In genomic region chr19:55806434-55807193, GRCm38 (mm10) we compare ENCODE assay signal across 8 mouse cellular contexts.
DNase-seq lines count a peak whose midpoint lies in the region; ATAC-seq and TF ChIP-seq lines count a peak whose summit lies in the region.

No protein-coding gene starts in this region.

- H3K9ac ChIP-seq in liver, adult 2 months (ENCODE audit: low read depth, low read length), result no peak overlapping the region
- no peak overlapping the region for H3K9ac ChIP-seq in liver, embryonic 11.5 days (ENCODE audit: low read depth, low read length)
- H3K9ac ChIP-seq in embryonic facial prominence, embryonic 15.5 days, result no peak overlapping the region
- H3K9ac ChIP-seq in kidney, embryonic 15.5 days, result no peak overlapping the region
- H3K9ac ChIP-seq in neural tube, embryonic 12.5 days, result no peak overlapping the region

- H3K27me3 ChIP-seq in liver, adult 2 months (ENCODE audit: control insufficient read depth, insufficient read depth, low read length), result no peaks in the 10 kb centered on the region
- H3K27me3 ChIP-seq in liver, embryonic 11.5 days (replicated peaks; ENCODE audit: control insufficient read depth, insufficient read depth, low read length), result no peaks in the 10 kb centered on the region
- H3K27me3 ChIP-seq in embryonic facial prominence, embryonic 15.5 days, result no peaks in the 10 kb centered on the region
- no peaks in the 10 kb centered on the region for H3K27me3 ChIP-seq in kidney, embryonic 15.5 days
- H3K27me3 ChIP-seq in neural tube, embryonic 12.5 days (replicated peaks), result no peaks in the 10 kb centered on the region

- peaks cover 51% of the 10 kb centered on the region for H3K4me1 ChIP-seq in liver, adult 2 months (ENCODE audit: control insufficient read depth, insufficient read depth, low read length)
- peaks cover 14% of the 10 kb centered on the region for H3K4me1 ChIP-seq in liver, embryonic 11.5 days (replicated peaks; ENCODE audit: control insufficient read depth, insufficient read depth, low read length)
- H3K4me1 ChIP-seq in embryonic facial prominence, embryonic 15.5 days, result peaks cover 36% of the 10 kb centered on the region
- peaks cover 45% of the 10 kb centered on the region for H3K4me1 ChIP-seq in kidney, embryonic 15.5 days
- H3K4me1 ChIP-seq in neural tube, embryonic 12.5 days, result peaks cover 16% of the 10 kb centered on the region

- no peaks in the 10 kb centered on the region for H3K36me3 ChIP-seq in liver, adult 2 months (ENCODE audit: control insufficient read depth, insufficient read depth, low read length)
- H3K36me3 ChIP-seq in liver, embryonic 11.5 days (ENCODE audit: control insufficient read depth, insufficient read depth, low read length), result no peaks in the 10 kb centered on the region
- H3K36me3 ChIP-seq in embryonic facial prominence, embryonic 15.5 days, result peaks cover 4% of the 10 kb centered on the region; the same call in 1 of the 2 replicates
- H3K36me3 ChIP-seq in kidney, embryonic 15.5 days, result no peaks in the 10 kb centered on the region
- no peaks in the 10 kb centered on the region for H3K36me3 ChIP-seq in neural tube, embryonic 12.5 days

- no peaks in the 10 kb centered on the region for H3K9me3 ChIP-seq in liver, embryonic 11.5 days (ENCODE audit: control insufficient read depth, low read length)
- no peaks in the 10 kb centered on the region for H3K9me3 ChIP-seq in embryonic facial prominence, embryonic 15.5 days (replicated peaks)
- no peaks in the 10 kb centered on the region for H3K9me3 ChIP-seq in kidney, embryonic 15.5 days (replicated peaks)
- no peaks in the 10 kb centered on the region for H3K9me3 ChIP-seq in neural tube, embryonic 12.5 days

- peaks cover 24% of the 10 kb centered on the region for H3K79me2 ChIP-seq in liver, adult 2 months (ENCODE audit: control insufficient read depth, insufficient read depth, low read length)

- no peak overlapping the region for H3K4me2 ChIP-seq in liver, embryonic 11.5 days
- peak overlapping the region; percentile 24; the same call in 1 of the 2 replicates for H3K4me2 ChIP-seq in embryonic facial prominence, embryonic 15.5 days (replicated peaks)
- 0 out of 2 replicates have a peak overlapping the region, but pooled peaks have one; percentile 3 for H3K4me2 ChIP-seq in kidney, embryonic 15.5 days
- H3K4me2 ChIP-seq in neural tube, embryonic 12.5 days (replicated peaks), result 0 out of 2 replicates have a peak overlapping the region, but pooled peaks have one; percentile 1

- H3K27ac ChIP-seq in liver, adult 2 months (replicated peaks; ENCODE audit: insufficient read depth, low read depth, low read length), result peak overlapping the region; percentile 68
- no peak overlapping the region for H3K27ac ChIP-seq in liver, embryonic 11.5 days (ENCODE audit: low read depth, low read length)
- peak overlapping the region; percentile 72 for H3K27ac ChIP-seq in embryonic facial prominence, embryonic 15.5 days (replicated peaks)
- H3K27ac ChIP-seq in kidney, embryonic 15.5 days, result peak overlapping the region; percentile 79
- H3K27ac ChIP-seq in neural tube, embryonic 12.5 days, result no peak overlapping the region

- ATAC-seq in liver, embryonic 11.5 days (replicated peaks; ENCODE audit: low FRiP score), result no peak
- 0 out of 2 replicates have a peak, but pooled peaks have one; percentile 2 for ATAC-seq in embryonic facial prominence, embryonic 15.5 days (ENCODE audit: insufficient number of reproducible peaks, low FRiP score, low TSS enrichment, low read depth)
- ATAC-seq in kidney, embryonic 15.5 days (replicated peaks; ENCODE audit: low FRiP score), result peak; percentile 52
- ATAC-seq in neural tube, embryonic 12.5 days (ENCODE audit: low FRiP score, low read depth), result no peak
- ATAC-seq in erythroblast, adult 5-6 weeks (replicated peaks; ENCODE audit: low FRiP score, poor library complexity, severe bottlenecking), result no peak

- TF ChIP-seq POLR2A in liver, adult 2 months (IDR thresholded peaks at IDR 0.05; ENCODE audit: extremely low read depth, insufficient read depth, low read length), result no peak

- 12% methylated on average over 12 of the region's 12 CpGs for WGBS in liver, adult 2 months
- 56% methylated on average over 12 of the region's 12 CpGs for WGBS in liver, embryonic 11.5 days
- 41% methylated on average over 12 of the region's 12 CpGs for WGBS in embryonic facial prominence, embryonic 15.5 days
- 40% methylated on average over 12 of the region's 12 CpGs for WGBS in kidney, embryonic 15.5 days
- 57% methylated on average over 12 of the region's 12 CpGs for WGBS in neural tube, embryonic 12.5 days

- TF ChIP-seq CTCF in liver, adult 2 months (IDR thresholded peaks at IDR 0.05; ENCODE audit: low read depth, low read length), result no peak

- peak; percentile 80 for DNase-seq in liver, adult 2 months (ENCODE audit: extremely low read depth, low read depth, low spot score)
- no peak for DNase-seq in liver, embryonic 11.5 days (ENCODE audit: low spot score)
- no peak for DNase-seq in layer of hippocampus, adult 11-12 months (ENCODE audit: low spot score)
- DNase-seq in frontal cortex, adult 2 months (ENCODE audit: extremely low spot score in 1 of 2, low spot score in 1 of 2), result no peak

- H3K4me3 ChIP-seq in liver, adult 2 months (ENCODE audit: insufficient read depth, low read depth, low read length), result no peak overlapping the region
- H3K4me3 ChIP-seq in liver, embryonic 11.5 days (ENCODE audit: low read depth, low read length), result no peak overlapping the region
- no peak overlapping the region for H3K4me3 ChIP-seq in embryonic facial prominence, embryonic 15.5 days (replicated peaks)
- H3K4me3 ChIP-seq in kidney, embryonic 15.5 days (replicated peaks), result no peak overlapping the region
- H3K4me3 ChIP-seq in neural tube, embryonic 12.5 days, result no peak overlapping the region

Comparison
In these comparisons a context has a peak if more than half of its experiments do, and no peak if none do; other contexts are left out.
1. H3K27ac ChIP-seq: peak in liver, adult 2 months (single experiment), embryonic facial prominence, embryonic 15.5 days (single experiment) and kidney, embryonic 15.5 days (single experiment); none in liver, embryonic 11.5 days (single experiment) and neural tube, embryonic 12.5 days (single experiment).
2. ATAC-seq: peak in embryonic facial prominence, embryonic 15.5 days (single experiment) and kidney, embryonic 15.5 days (single experiment); none in liver, embryonic 11.5 days (single experiment), neural tube, embryonic 12.5 days (single experiment) and erythroblast, adult 5-6 weeks (single experiment).